Mouse (Mus musculus): ENCODE data around the gene Gm21983.
A peak's percentile ranks its signal among the peaks of the same experiment; 100 is the strongest.

Gm21983 gene

DNA sequence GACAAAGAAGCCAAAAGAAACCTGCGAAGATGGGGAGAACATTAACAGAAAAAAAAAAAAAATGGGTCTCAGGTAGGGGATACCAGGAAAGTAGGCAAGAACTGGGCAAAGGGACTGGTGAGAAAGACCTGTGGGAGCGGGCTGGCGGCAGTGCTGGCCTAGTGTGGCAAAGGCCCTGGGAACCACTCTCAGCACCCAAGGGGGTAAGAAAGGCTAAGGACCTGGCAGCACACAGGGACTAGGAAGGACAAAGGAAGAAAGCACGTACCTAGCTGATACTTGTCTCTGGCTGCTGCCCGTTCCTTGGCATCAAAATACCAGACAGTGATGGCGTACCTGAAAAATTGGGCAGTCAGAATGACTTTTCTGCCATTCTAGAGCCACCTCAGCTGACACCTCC, 21.6 kb downstream of the Gm21983 start:
- no peak for DNase-seq

DNA sequence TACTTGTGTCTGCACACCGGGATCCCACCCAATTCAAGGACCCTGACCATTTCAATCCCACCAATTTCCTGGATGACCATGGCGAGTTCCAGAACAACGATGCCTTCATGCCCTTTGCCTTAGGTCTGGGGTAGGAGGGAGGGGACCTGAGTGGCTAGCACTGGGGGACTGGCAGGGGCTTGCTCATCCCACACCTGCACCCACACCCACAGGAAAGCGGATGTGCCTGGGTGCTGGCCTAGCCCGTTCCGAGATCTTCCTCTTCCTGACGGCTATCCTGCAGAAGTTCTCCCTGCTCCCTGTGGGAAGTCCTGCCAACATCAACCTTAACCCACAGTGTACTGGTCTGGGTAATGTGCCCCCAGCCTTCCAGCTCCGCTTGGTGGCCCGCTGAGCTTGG, 22.7 kb downstream of the Gm21983 start:
- no peak for DNase-seq

DNA sequence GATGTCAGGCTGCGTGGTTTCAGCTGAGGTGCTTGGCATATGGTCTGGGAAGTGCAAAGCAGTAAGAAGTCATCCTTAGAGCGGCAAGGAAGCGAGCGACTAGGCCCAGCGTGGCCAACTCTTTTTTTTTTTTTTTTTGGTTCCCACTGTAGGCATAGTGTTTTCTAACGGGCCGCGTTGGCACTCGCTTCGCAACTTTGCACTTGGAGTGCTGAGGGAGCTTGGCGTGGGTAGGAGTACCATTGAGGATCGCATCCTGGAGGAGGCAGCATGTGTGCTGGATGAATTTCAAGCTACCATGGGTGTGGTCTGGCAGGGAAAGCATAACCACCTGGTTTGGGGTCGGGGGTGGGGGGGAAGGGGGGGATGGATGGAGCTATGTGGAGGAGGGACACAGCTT, 24.9 kb downstream of the Gm21983 start:
- DNase-seq, result no peak

DNA sequence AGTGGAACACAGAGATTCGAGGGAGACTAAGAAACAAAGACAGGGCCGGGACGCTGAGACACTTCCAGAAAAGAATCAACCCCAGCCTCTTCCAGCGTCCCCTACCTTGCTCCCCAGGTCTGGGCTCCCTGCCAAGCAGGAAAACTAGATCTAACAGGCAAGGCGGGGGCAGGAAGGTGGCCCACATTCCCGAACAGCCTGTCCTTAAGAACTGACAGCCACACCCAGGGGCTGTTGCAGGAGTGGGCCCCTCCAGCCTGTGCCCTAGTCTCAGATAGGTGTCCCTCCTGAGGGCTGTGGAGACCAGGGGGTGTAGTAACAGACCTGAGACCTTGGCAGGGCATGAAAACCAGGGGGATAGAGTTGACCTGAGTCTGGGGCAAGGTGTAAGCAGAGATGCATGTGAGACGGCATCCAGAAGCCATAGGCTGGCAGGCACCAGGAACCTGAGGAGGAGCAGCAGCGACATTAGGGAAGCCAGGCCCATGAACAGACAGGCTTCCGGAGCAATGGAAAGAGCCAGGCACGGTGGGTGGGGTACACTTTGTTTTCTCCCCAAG, 27.6 kb downstream of the Gm21983 start, which contains the start of gene Cyp2t4:
Gene Cyp2t4, plus strand, starts transcription at position 510 of the 560 bp plus-strand sequence.
- peak; percentile 85 for DNase-seq

DNA sequence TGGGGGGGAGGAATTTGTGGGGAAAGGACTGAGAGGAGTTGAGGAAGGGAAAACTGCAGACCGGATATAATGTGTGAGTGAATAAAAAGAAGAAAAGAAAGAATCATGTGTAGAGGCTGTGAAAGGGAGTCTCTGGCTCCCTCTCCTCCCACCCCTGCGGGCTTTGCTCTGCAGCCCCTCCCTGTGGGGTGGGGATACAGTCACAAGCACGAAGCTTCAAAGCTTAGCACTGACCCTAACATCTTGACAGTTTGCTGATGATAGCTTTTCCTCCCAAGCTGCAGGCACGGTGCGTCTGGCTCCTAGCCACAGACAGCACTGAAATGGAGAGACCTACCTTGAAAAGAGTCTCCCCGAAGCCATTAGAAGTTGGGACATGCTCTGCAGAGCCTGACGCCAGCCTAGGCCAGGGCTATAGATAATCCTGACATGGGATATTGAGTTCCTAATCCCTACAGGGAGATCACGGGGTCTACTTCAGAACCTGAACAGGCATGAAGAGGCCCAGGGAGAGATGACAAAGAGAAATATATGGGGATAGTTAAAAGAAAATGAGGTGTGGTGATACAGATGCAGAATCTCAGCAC, 44.4 kb downstream of the Gm21983 start:
- no peak for DNase-seq

DNA sequence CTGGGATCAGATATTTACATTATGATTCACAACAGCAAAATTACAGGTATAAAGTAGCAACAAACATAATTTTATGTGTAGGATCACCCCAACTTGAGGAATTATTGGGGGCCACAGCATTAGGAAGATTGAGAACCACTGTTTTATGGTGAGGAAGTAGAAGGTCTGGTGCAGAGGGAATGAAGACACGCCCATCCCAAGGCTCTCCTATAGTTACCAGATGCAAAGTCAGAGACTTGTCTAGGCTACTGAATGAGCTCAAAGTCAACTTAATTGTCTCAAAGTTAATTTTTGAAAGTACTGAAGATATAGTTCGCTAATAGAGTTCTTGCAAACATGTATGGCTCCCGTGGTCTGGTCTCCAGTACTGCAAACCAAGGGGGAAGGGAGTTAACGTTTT, 47.1 kb downstream of the Gm21983 start:
- DNase-seq, result no peak

DNA sequence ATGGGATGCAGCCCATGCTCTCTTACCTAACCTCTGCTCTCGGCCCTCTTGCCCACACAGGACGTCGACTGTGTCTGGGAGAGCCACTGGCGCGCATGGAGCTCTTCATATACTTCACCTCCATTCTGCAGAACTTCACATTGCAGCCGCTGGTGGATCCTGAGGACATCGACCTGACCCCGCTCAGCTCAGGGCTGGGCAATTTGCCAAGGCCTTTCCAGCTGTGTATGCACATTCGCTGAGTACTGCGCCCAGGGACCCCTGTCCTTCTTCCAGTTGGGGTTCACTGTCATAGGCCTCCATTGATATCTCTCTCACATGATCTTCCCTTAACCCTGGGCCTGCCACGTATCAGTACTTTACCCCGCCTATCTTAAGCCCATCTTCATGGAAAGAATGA, 47.7 kb downstream of the Gm21983 start:
- DNase-seq, result peak; percentile 76

DNA sequence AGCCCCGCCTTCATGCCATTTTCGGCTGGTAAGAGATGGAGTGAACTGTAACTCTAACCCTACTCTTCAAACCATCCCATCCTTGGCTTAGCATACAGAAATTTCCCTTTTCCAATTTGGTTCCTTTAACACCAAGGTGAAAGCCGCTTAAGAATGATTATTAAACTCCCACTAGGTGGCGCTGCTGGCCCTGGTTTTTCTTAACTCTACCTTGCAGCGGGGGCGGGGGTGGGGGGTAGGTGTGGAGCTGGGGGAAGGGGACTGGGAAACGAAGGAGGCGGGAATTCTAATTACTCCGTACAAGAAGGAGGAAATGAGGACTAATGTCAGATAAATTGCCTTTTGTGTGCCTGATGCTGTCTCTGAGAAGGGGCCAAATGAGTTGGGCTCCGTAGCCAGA, 48.3 kb downstream of the Gm21983 start:
- peak; percentile 74 for DNase-seq

DNA sequence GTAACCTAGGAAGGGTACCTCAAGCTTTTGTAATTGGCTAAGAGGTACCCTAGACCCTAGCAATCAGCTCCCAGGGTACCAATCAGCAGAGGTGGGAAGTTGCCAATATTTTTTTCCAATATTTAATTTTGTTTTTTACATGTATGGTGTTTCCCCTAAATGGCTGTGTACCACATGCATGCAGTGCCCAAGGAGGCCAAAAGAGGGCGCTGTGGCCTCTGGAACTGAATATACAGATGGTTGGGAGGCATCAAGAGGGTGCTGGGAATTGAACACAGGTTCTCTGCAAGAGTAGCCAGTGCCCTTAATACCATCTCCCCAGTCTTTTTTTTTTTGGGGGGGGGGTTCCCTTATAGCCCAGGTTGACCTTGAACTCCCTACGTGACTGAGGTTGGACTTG, 49.5 kb downstream of the Gm21983 start:
- DNase-seq, result no peak

DNA sequence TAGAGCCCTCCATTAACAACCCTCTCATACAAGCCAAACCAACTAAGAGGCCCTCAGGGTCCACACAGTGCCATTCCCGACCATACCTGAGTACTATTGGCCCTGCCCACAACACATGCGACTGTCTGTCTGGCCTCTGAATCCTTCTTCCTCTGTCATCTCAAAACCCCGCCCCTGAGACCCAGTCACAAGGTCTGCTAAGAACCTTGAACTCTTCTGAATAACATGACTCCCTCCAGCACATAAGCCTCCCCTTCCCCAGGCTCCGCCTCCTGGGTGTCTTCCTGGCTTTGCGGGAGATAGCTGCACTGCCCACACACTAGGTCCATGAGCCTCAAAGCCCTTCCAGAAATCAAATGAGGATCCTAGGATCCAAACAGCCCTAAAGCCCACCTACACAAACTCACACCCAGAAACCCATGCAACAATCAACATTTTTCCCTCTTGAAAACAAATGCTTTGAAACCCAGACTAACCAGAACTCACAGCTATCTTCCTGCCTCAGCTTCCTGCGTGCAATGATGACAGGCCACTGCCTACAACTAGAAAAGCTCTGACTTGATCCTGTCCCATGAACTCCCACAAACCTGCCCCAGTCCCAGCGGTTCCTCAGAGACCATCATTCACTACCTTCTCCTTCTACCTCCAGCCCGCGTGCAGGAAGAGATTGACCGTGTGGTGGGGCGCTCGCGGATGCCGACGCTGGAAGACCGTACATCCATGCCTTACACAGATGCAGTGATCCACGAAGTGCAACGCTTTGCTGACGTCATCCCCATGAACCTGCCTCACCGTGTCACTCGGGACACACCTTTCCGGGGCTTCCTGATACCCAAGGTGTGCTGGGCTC, 50.1 kb downstream of the Gm21983 start:
- DNase-seq, result peak; percentile 23

DNA sequence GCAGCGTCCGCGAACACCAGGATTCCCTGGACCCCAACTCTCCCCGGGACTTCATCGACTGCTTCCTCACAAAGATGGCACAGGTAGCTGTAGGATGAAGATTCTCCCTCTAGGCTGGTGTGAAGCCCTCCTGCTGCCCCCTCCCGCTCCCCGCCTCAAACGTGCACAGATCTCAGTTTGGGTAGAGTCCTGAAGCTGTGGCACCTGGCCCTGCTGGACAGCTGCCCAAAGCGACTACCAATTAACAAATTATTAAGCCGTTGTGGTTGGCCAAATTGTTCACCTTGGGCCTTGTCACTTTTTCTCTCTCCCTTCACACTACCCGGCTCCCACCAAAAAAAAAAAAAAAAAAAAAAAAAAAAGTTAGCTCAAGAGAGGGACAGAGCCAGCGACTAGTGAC, 51.1 kb downstream of the Gm21983 start:
- no peak for DNase-seq

DNA sequence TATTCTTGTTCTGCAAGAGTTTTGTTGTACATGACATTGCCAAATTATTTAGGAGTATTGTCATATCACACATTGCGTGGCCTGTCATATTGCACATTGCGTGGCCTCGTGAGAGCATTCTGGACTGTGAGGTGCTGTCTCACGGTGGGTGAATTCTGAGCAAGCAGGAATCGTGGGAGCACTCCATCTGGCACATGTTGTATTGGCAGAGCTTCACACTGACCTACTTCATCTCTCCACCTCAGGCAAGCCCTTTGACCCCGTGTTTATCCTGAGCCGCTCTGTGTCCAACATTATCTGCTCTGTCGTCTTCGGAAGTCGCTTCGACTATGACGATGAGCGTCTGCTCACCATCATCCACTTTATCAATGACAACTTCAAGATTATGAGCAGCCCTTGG, 51.9 kb downstream of the Gm21983 start:
- no peak for DNase-seq

DNA sequence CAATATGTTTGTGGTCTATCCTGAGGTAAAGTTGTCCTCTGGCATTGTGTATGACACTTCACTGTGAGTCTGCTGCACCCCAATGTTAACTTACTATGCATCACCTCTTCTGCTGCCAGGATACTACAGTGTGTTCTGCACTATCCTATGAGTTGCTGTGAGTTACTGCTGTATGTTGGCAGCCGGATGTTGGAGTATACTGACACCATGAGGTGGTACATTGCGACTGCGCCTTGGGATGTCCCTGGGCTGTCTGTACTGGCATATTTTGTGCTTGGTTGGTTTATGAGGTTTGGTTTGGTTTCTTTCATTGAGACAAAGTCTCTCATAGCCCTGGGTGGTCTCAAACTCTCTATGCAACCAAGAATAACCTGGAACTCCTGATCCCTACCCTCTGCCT, 52.7 kb downstream of the Gm21983 start:
- DNase-seq, result peak; percentile 56

DNA sequence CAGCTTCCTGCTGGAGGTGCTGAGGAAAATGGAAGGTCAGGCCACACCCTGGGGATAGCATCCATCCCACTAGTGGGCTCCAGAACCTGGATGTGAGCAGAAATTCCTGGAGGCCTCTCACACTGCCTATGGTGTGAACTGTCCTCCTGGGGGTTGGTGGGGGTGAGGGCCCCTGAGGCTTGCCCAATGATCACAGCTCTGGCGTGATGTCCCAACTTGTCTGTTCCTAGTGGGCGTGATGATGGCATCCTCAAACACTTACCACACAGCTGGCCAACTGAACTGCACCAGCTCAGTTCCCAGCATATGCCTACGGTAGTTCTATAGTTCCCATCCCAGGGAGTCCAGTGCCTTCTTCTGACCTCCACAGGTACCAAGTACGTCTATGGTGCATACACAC, 55.9 kb downstream of the Gm21983 start:
- no peak for DNase-seq

DNA sequence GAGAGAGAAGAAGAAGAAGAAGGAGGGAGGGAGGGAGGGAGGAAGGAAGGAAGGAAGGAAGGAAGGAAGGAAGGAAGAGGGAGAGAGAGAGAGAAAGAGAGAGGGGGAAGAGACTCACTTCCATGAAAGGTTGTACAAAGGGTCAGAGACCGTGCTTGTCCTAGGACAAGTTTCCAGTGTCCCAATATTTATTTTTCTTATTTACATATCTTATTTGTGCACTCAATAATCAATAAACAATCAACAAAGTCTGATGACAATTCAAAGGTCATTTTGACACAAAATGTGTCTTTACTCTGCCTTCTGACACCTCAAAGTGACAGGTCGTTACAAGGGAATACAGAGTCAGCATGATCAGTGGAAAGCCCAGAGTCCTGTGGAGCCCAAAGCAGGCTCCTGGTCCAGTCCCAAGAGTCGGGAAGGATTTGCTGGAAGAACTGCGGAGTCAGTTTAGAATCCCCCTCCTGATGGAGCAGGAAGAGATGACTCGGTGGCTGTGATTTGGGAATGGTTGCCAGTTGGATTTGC, 56.5 kb downstream of the Gm21983 start:
- DNase-seq, result no peak

DNA sequence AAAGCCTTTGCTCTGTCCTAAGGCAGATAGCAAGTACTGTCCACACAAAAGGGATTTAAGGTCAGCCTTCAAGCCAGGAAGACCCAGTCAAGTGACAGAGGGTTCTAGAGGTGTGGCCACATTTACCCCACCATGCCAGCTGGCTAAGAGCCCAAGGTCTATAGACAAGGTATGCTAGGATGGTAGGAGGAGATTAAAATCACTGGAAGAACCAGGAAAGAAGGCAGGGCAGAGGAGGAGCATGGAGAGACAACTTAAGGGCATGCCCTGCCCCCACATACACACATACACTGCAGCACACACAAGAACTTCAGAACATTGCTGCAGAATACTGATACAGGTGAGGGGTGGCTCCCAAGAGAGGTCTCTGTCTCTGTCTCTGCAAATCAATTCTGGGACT, 61.2 kb downstream of the Gm21983 start, which contains the start of gene Cyp2f2:
Gene Cyp2f2, plus strand, starts transcription at position 234 of the 400 bp plus-strand sequence.
- no peak for DNase-seq

Data from kidney, postnatal 14 days (tissue).